Mouse (Mus musculus) heart, adult 11 months (tissue): ENCODE measurements at regions not wholly inside any gene's neighbourhood (a gene's known extent, or its start where the extent isn't known, plus 50 kb on each side); places are given as distances from the start of the nearest gene placed in this dataset.

ENCODE experiments used
- DNase-seq: peaks from one replicate; pipeline ENCODE4 v3.0.0; 2022

- DNase-seq: peak; percentile 96
Measured at GRCm38 (mm10) chr5:73729646-73730045, 78.5 kb downstream of the Spata18 start.

GRCm38 (mm10) chr5:73731423-73731822 lies 80.2 kb downstream of the Spata18 start:
- DNase-seq: peak; percentile 88

- DNase-seq: peak; percentile 88
Measured at GRCm38 (mm10) chr5:73731991-73732565, 80.9 kb downstream of the Spata18 start.

GRCm38 (mm10) chr5:73740766-73741165 lies 89.6 kb downstream of the Spata18 start:
- DNase-seq: peak; percentile 91

- DNase-seq: peak; percentile 93
Measured at GRCm38 (mm10) chr5:73741441-73741840, 90.3 kb downstream of the Spata18 start.

GRCm38 (mm10) chr5:73743953-73744352 lies 92.8 kb downstream of the Spata18 start:
- DNase-seq: peak; percentile 60

GRCm38 (mm10) chr5:73749791-73750190 lies 98.6 kb downstream of the Spata18 start:
- DNase-seq: peak; percentile 43

GRCm38 (mm10) chr5:73752225-73752644 lies 101.1 kb downstream of the Spata18 start:
- DNase-seq: peak; percentile 96

GRCm38 (mm10) chr5:73753827-73754226 lies 102.6 kb downstream of the Spata18 start:
- DNase-seq: peak; percentile 71

GRCm38 (mm10) chr5:73758534-73758933 lies 107.4 kb downstream of the Spata18 start:
- peak; percentile 60 for DNase-seq

- DNase-seq: peak; percentile 85
Measured at GRCm38 (mm10) chr5:73761236-73761635, 110.1 kb downstream of the Spata18 start.

- DNase-seq: peak; percentile 98
Measured at GRCm38 (mm10) chr5:73761709-73762108, 110.5 kb downstream of the Spata18 start.

GRCm38 (mm10) chr5:73764226-73764625 lies 113.0 kb downstream of the Spata18 start:
- DNase-seq: peak; percentile 79

GRCm38 (mm10) chr5:73765466-73765865 lies 114.3 kb downstream of the Spata18 start:
- peak; percentile 86 for DNase-seq

- DNase-seq: peak; percentile 61
Measured at GRCm38 (mm10) chr5:73768253-73768652, 117.1 kb downstream of the Spata18 start.

GRCm38 (mm10) chr5:73775775-73776548 lies 124.8 kb downstream of the Spata18 start:
- DNase-seq: peak; percentile 86

- DNase-seq: peak; percentile 99
Measured at GRCm38 (mm10) chr5:73777282-73777921, 126.2 kb downstream of the Spata18 start.

- DNase-seq: peak; percentile 80
Measured at GRCm38 (mm10) chr5:73781190-73781940, 130.2 kb downstream of the Spata18 start.

GRCm38 (mm10) chr5:73782214-73783091 lies 131.3 kb downstream of the Spata18 start:
- DNase-seq: peak; percentile 82

GRCm38 (mm10) chr5:73787275-73787674 lies 136.1 kb downstream of the Spata18 start:
- no peak for DNase-seq

GRCm38 (mm10) chr5:73792216-73792615 lies 141.0 kb downstream of the Spata18 start:
- DNase-seq: peak; percentile 14

GRCm38 (mm10) chr5:73796201-73796600 lies 145.0 kb downstream of the Spata18 start:
- peak; percentile 52 for DNase-seq
